Mouse (Mus musculus) telencephalon, adult 2 months (tissue): ENCODE data around the gene Maml3.
A peak's percentile ranks its signal among the peaks of the same experiment; 100 is the strongest.

Source experiments
- DNase-seq: peaks from one replicate; pipeline ENCODE4 v3.0.0-alpha.2; 2011; ENCODE audit warnings: low read depth, low spot score

The Maml3 gene

DNA sequence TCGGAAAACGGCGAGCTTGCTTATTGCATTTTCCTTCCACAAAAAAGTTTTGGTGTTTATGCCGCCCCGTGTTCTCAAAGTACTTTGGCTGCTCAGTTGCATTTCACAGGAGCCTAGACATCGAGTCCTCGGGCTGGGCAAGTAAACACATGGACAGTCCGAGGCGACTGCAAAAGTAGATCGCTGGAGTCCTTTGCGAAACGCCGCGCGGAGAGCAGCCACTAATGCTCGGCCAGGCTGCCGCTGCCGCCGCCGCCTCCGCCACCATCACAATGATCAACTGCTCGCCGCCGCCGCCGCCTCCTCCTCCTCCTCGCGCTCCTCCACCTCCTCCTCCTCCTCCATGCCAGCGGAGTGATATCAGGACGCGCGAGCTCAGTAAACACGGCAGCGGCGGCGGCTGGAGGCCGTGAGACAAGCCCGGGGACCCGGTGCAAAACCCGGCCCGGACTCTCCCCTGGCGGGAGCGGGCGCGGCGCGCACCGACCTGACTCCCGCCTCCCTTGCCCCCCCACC, at the start of gene Maml3:
Gene Maml3, minus strand, starts transcription at position 441 of the 516 bp plus-strand sequence.
- peak; percentile 63 for DNase-seq

DNA sequence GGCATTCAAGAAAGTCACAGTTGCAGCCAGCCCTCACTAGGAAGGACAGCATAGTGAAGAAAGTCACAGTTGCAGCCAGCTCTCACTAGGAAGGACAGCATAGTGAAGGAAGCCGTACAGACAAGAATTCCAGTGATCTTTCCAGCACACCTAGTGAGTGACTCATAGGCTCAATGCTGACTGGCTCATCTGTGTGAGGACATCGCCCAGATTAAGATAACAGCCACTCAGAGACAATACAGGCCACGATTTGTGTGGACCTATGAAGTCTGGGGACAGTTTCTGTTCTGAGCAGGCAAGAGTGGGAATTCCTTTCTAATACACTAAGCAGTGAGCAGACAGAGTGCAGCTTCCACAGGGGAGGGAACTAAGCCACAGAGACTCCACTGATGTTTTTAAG, 46.3 kb upstream of the Maml3 start:
- DNase-seq = no peak

DNA sequence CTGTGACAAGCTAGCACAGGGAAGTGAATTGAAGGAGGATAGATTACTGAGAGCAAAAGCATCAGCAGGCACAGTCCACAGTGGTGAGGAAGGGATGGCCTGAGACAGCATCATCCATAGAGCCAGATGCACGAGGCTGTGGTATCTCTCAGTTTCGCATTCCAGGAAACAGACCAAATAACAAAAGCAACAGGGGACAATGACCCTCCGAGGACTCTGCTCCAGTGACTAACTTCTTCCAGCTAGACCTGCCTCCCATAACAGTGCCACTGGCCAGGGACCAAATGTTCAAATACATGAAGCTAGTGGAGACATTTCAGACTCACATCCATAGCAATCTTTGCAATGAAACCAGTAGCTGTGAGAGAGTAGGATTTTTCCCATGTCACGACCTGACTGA, 43.4 kb upstream of the Maml3 start:
- no peak for DNase-seq

DNA sequence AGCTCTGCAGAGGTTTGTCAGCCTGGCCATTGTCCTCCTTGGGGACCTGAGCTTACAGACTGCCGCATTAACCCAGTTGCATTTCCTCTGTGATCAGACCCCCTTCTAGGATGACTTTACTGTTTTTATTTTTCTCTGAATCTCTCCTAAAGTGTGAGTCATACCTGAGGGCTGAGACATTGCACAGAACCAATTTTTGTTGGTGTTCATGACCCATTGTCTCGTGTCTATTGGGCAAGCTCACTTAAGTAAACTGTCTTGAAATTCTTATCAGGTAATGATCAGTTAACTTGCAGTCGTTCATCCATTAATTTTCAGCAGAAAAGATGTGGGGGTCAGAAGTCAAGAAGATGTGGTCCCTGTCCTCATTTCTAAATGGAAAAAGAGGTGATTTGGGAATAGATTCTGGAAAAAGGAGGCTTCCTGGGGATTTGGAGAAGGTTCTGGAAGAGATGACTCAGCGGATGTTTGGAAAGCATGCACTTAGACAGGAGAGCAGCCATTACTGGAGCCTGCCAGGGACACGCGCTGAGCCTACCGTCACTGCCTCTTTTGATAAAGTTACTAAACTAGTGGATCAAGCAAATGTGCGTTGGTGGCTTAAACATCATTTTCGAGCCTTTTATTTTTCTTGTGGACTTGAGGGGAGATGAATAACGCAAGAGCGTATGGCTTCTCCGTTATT, 40.0 kb upstream of the Maml3 start:
- no peak for DNase-seq

DNA sequence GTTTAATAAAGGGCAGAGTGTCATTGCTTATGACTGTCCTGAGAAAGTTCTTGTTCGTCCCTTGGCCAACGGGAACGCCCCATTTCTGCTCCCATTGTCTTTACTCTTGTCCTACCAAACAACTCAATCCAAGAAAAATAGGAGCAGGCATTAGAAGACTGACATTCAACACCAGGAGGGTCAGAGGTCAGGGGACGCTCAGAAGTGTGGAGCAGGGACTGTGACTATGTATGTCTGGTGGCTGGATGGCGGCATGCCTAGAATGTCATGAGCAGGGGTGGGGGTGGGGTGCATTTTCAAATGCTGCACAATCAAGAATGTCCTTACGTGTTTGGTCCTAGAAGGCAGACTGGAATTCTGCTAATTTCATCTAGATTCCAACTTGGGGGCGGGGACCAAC, 38.1 kb upstream of the Maml3 start:
- DNase-seq = no peak

DNA sequence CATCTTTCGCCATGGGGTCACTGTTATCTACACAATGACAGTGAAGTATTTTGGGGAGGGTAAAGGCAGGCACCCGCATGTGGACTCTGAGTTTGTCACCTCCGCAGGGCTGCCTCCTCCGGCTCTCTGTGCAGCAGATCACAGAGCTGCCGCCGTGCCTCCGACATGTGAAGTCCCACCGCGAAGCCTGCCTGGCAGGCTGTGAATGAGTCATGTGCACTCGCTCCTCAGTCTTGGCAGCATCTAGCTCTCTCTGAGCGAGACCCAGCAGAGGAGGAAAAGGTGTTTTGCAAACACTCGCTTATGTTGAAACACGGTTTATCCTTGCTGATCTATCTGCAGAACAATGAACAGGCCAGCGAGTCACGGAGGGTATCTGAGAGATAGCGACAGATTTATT, 35.3 kb upstream of the Maml3 start:
- DNase-seq = peak; percentile 81

DNA sequence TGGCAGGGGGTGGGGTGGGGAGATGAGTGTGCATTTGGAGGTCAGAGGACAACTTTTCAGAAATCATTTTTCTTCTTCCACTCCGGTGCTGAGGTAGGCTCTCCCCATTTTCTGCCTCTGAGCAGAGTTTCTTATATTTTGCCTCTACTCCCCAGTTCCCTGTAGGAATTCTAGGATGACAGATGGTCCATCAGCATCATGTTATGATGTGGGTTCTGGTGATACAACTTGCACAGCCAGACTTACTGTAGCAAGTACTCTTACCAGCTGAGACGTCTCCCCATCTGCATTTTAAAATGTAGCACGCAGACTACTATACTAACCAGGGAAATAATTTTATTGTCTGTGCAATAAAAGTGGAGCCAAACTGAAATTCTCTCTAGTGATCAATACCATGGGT, 20.5 kb upstream of the Maml3 start:
- DNase-seq = no peak

DNA sequence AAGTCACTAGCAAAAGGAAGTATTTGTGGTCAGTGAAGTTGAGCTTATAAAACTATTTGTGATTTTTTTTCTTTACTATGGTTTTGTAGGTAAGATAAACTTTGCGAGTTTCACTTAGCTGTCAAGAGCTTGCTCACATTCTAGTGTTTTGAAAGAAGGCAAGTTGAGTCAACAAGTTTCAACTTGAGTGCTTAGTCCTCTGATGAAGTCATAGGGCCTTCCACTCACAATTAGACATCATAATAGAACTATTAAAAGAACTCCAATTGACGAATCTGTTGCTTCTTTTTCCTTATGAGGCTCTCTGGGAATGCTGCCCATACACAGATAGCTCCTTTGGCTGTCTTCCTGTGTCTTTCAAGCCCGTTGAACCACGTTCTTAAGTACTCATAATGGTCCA, 16.0 kb upstream of the Maml3 start:
- no peak for DNase-seq

DNA sequence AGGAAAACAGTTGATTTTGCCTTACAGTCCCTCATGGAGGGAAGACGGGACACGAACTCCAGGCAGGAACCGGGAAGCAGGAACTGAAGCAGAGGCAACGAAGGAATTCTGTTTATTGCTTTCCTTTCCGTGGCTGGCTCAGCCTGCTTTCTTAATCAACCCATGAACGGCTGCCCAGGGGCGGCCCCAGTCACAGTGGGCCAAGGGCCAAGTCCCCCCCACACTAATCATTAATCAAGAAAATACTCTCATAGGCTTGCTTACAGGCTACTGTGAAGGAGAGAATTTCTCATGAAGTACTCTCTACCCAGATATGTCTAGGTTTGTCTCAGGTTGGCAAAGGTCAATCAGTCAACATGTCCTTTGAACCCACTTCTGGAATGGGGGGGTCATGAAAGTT, 14.3 kb upstream of the Maml3 start:
- no peak for DNase-seq

DNA sequence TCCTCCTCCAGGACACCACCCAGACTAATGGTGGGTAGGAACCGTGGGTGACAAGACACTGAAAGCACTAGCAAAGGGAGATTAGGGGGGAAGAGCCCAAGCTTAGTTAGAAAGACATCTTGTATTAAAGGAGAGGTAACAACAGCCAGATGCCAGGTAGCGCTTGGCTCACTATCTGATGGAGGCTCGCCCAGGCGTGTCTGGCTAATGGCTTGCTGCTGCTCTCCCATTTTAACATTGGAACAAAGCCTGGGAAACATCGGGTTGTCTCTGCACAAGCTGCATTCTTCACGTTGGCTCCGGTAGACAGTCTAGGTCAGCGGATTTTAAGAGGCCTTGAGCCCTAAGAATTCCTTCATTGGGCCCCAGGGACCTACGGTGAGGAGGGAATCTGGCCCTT, 10.5 kb upstream of the Maml3 start:
- no peak for DNase-seq

DNA sequence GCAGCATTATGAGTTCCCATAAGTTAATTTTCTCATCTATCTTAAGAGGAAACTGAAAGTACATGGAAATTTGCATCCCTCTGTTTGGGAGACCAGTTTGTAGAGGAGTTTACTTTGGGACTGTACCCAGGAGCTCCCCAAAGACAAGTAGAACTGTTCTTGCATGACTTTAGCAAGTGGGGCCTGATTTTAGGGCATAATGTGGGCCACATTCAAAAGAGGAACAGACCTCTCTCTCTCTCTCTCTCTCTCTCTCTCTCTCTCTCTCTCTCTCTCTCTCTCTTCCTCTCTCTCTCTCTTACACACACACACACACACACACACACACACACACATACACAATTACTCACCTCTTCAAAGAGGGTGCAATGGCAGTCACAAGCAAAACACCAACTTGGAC, 3.2 kb upstream of the Maml3 start:
- DNase-seq = no peak

DNA sequence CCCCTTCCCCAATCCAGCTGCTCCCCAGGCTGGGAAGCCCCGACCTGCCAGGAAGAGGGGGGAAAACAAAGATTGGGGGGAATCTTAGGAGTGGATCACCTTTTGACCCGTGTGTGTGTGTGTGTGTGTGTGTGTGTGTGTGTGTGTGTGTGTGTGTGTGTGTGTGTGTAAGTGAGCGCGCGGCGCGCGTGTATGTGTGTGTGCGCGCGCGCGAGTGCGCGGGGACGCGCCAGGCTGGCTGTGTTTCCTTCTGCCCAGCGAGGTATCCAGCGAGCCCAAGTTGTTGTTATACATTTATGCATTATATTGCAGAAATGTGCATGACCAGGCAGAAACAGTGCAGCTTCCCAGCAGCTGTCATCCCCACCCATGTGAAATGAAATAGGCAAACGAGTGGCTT, 280 bp upstream of the Maml3 start:
- DNase-seq = peak; percentile 10

DNA sequence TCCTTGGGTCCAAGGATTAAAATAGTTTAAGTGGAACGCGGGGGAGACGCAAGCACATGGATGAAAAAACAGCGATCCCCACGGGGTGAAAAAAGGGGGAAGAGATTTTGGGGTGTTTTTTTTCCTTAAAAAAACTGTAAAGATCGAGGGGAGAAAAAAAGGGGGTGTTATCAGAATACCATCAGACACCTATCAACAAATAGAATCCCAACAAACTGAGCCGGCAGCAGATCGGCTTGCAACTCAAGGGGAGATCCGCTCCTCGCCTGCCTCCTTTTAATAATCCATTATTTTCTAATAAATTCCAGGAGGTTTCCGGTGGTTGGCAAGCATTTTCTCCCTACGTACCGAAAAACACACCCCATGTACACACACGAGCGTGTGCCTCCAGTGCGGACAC, 668 bp downstream of the Maml3 start:
- DNase-seq = peak; percentile 11

DNA sequence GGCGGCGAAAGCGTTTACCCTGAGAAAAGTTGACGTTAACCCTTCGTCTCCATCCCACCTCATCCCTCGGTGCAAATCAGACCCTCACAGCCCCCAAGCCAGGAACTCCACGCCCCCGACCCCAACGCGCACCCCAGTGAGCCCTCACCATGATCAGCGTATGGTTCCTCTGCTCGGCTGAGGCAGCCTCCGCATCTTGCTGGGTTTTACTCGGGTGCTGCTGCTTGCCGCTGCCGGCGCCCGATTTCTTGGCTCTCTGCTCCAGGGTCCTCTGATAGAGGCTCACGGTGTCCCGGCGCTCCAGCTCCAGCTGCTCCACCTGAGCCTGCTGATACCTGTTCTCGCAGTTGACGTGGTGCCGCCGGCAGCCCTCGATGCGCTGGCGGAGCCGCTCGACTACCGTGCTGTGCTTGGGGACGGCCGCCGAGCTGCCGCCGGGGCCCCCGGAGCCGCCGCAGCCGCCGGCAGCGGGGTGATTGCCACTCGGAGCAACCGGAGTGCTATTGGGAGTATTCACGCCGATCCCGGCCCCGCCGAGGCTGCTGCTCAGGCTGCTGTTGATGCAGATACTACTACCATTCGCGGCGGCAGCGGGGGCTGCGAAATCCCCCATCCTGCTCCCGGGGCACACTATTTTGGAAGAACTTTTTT, 1.2 kb downstream of the Maml3 start:
- DNase-seq = no peak

DNA sequence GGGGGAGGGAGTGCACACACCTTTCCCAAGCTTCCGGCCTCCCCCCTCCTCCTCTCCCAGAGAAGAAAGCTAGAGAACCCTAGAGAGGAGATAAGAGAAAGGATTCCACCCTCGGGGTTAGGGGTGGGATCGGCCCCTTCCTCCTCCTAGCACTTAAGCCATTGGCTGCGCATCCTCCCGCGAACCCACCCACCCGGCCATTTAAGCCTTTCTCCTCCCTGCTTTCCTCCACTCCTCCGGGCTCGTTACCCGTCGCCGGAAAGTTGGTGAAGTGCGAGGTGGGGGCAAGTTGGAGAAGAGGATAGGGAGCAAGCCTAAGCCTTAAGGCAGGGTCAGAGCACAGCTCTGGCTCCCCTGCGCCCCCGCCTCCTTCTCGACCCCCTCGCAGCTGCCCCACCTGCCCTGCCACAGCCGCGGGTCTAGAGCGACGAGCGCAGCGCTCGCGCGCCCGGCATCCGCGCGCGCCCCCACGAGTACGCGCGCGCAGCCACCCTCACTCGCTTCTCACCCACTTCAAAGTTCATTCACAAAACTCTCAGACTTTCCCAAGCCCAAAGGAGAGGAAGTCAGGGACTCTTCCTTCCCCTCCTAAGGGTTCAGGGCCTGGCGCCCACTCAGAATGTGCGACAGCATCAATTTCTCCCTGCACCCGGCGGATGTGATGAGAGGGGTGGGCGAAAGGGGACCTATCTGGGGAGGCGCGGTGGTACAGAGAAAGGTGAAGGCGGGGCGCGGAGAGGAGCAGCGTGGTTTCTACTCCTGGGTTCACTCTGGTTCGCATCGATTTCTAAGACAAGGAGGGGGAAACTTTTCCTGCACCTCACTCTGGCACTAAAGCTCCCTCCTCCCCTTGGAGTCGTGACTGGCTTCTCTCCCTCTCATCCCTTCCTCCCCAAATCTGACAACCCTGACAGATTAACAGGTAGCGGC, 2.0 kb downstream of the Maml3 start:
- peak; percentile 80 for DNase-seq

DNA sequence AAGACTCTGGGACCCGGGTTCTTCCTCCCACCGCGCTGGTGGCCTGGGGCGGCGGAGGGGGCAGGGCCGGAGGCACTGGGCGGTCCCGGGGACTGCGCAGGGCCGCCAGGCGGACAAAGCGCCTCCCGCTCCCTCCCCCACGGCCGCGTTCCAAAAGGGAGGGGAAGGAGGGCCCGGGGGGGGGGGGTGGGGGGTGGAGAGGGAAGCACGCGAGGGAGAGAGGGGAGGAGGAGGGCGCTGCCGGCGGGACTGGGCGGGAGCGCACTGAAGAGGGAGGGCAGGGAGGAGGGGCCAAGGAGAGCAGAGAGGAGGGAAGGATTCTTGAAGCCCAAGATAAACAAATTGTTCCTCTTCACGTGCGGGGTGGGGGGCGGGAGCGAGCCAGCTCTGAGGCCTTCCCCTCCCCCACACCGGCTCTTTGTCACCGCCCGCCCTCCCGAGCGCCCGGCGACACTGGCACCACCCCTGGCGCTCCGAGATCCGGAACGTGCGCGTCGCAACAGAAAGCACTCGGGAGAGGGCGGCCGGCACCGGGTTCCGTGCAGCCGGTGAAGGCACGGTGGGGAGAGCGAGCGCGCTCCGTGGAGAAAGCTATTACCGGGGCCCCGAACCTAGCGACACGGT, 2.8 kb downstream of the Maml3 start:
- DNase-seq = peak; percentile 73

DNA sequence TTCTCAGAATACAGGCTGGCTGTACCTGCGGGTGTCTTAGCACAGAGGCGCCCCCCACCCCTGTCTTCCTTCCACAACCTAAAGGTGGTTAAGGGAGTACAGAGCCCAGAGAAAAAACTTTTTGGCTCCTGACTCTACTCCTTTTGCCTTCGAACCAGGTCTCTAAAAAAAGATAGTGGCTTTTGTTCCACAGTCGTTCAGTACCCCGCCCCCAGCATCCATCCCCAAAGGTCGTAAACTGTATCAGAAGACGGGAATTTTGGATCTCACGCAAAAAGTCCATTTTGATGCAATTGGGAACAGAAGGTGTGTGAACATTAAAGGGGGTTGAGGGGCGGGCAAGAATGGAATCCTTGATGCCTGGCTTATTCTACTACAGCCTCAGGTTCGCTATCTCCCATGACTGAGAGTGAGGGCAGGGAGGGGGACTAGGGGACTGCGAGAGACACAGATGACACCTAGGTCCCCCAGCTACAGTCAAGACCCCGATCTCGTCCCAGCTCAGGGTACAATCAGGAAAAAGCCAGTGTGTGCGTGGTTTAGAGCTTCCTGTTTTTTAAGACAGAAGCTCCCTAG, 3.4 kb downstream of the Maml3 start:
- DNase-seq = no peak

DNA sequence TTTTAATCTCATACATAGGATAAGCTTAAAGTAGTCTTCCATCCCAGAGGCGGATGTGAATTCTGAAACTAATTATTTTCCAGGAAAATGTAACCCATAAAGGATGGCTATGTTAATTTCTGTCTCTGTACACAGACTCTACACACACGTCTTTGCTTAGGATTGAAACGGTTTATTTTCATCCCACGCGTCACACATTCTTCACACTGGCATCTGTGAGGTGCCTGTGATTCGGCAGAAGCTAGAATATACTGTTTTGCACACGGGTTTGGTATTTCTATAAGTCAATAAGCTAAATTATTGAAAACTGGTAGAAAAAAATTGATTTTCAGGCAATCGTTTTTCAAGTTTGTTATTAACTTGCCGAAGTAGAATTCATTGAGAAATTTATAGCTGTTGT, 4.0 kb downstream of the Maml3 start:
- DNase-seq = peak; percentile 64

DNA sequence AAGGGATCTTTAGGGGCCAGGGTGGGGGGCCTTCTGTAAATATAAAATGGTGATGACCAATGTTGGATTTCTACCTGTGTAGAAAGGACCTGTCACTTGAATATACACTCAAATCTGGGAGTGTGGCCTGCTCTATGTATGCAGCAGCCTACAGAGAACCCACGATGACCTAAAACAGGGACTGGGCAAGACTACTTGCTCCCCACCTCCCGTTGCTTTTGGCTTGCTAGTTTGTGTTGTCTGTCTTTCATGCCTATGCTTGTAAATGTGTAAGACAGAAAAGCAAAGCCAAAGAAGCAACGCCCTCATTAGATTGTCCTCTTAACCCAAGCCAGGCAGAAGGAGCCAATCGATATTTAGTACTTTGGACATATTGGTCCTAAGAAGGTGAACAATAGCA, 4.6 kb downstream of the Maml3 start:
- no peak for DNase-seq

DNA sequence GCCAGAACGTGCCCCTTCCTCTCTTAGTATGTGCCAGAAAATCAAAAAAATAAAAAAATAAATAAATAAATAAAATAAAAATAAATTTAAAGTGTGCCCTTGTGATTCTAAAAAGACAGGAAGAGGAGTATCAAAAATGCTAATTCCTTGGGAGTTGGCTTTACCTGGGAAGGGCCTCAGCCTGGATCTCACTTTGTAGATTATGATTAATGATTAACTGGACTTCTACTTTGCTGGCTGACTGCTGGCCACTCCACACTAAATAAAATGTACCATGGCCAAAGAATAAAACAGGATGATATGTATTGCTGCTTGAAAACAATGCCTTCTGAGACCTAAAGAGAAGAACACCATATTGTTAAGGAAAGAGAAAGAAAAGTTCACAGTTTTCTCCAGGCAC, 5.6 kb downstream of the Maml3 start:
- no peak for DNase-seq

DNA sequence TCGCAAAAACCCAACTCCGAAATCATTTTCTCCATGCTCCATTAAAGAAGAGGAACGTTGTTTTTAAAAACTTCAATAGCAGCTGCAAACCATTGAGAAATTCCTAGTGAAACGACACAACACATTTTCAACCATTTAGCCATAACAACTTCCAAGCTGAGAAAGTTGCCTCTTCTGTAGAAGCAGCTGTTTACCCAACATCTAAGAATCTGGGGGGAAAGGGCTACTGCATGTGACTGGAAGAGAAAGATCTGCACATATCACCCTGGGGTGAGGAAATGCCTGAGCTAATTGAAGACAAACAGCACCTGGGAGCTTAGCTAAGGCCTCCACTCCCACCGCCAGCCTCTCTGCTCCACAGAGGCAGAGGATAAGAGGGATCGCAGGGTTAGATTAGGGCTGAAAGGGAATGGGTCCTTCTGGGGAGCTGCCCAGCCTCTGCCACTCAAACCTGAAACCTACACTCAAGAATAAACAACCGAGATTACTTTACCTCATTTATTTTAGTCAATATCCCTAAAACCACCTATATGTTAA, 13.5 kb downstream of the Maml3 start:
- DNase-seq = no peak
